Mouse (Mus musculus) ES-E14 (cell line): ENCODE measurements around the gene Cope.

Experiments
- HCFC1 ChIP-seq: IDR thresholded peaks from 2 replicates; pipeline ENCODE4 v1.6.1; 2012; ENCODE audit warnings: low read length, inconsistent platforms, borderline replicate concordance; ENCODE audit not compliant: insufficient read depth
- MAFK ChIP-seq: IDR thresholded peaks from 2 replicates; pipeline ENCODE4 v1.6.1; 2014; ENCODE audit warnings: mild to moderate bottlenecking, low read depth, low read length, inconsistent platforms; ENCODE audit not compliant: insufficient read depth
- ZNF384 ChIP-seq: IDR thresholded peaks from 2 replicates; pipeline ENCODE4 v1.6.1; 2012; ENCODE audit warnings: low read depth, low read length, inconsistent platforms

DNA sequence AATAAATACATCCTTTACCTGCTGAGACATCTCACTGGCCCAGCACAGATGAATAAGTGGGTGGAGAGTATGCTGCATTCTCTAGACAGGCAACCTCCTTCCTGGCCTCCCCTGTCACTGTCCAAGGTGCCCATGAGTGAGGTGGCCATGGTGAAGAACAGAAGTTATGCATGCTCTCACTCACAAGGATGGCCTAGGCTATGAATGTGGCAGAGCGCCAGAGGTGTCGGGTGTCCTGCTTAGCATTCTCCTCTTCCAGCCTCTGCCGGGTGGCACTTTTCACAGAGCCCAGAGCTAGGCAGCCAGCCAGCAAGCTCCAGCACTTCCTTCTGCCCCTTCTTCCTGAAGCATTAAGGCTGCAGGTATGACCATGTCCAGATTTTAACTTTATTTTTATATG lies 57.1 kb downstream of the Cope start:
- TF ChIP-seq HCFC1 (no peak), MAFK (no peak), ZNF384 (no peak)
